Mouse (Mus musculus) G1E (cell line): Measurements from ENCODE around the gene Tmem202. TPM values are rescaled to one million over a fixed set of nuclear protein-coding genes. Genes with fewer than 3 reads are reported as not detected.
A peak's percentile ranks its signal among the peaks of the same experiment; 100 is the strongest.

Source experiments
- ATAC-seq: 2 replicates; pipeline ENCODE4 v1.8.0; 2016; ENCODE audit warnings: mild to moderate bottlenecking; ENCODE audit not compliant: insufficient number of reproducible peaks, poor library complexity, low FRiP score, severe bottlenecking; ENCODE audit errors: extremely low read depth
- DNase-seq: peaks from one replicate; pipeline ENCODE4 v3.0.0; 2012; ENCODE audit warnings: low spot score
- H3K27me3 ChIP-seq: 2 replicates; pipeline ENCODE4 v1.6.1; 2012; ENCODE audit warnings: mild to moderate bottlenecking, low read length, inconsistent platforms; ENCODE audit not compliant: insufficient read depth
- H3K36me3 ChIP-seq: replicated peaks from 2 replicates; pipeline ENCODE3; 2012; ENCODE audit warnings: mild to moderate bottlenecking, inconsistent platforms
- H3K4me1 ChIP-seq: 2 replicates; pipeline ENCODE4 v1.6.1; 2012; ENCODE audit warnings: low read depth, low read length, inconsistent platforms, mixed read lengths; ENCODE audit not compliant: insufficient read depth
- H3K4me3 ChIP-seq: 2 replicates; pipeline ENCODE4 v1.5.1; 2012; ENCODE audit warnings: low read depth, mild to moderate bottlenecking, inconsistent platforms, low read length, moderate library complexity, mixed read lengths
- H3K9me3 ChIP-seq: replicated peaks from 2 replicates; pipeline ENCODE4 v1.6.1; 2012; ENCODE audit warnings: inconsistent platforms
- CTCF ChIP-seq: IDR thresholded peaks from 2 replicates; pipeline ENCODE4 v1.5.1; 2012; ENCODE audit warnings: low read depth, low read length, inconsistent platforms, mixed read lengths
- GATA1 ChIP-seq: IDR thresholded peaks from 2 replicates; pipeline ENCODE4 v1.6.1; 2012; ENCODE audit warnings: borderline replicate concordance, low read length, inconsistent platforms, mixed read lengths
- GATA2 ChIP-seq: IDR thresholded peaks from 2 replicates; pipeline ENCODE4 v1.6.1; 2012; ENCODE audit warnings: low read depth, low read length, inconsistent platforms, borderline replicate concordance
- POLR2AphosphoS5 ChIP-seq: IDR thresholded peaks from 2 replicates; pipeline ENCODE4 v1.6.1; 2012; ENCODE audit warnings: low read depth, low read length, inconsistent platforms; ENCODE audit not compliant: insufficient replicate concordance
- TAL1 ChIP-seq: conservative IDR thresholded peaks from 2 replicates; pipeline ENCODE4 v1.6.1; 2012; ENCODE audit warnings: low read depth, low read length, inconsistent platforms, mixed read lengths
- polyA plus RNA-seq: library from polyadenylated mRNA; stranded (reverse); fragments of >175 nt; gene quantifications from 2 replicates; pipeline ENCODE4 v1.2.3, GENCODE M21; 2012
- total RNA-seq, 2 experiments: library from RNA; stranded (forward) in 1 of 2; stranded (reverse) in 1 of 2; fragments of 200-1000 nt in 1 of 2; fragments of >200 nt in 1 of 2; fragmentation: Nextera tagmentation in 1 of 2; gene quantifications; 2 replicates each; pipeline ENCODE4 v1.2.3; 2014 to 2017

Tmem202 gene
- total and polyA plus RNA-seq, 3 experiments = not detected

DNA sequence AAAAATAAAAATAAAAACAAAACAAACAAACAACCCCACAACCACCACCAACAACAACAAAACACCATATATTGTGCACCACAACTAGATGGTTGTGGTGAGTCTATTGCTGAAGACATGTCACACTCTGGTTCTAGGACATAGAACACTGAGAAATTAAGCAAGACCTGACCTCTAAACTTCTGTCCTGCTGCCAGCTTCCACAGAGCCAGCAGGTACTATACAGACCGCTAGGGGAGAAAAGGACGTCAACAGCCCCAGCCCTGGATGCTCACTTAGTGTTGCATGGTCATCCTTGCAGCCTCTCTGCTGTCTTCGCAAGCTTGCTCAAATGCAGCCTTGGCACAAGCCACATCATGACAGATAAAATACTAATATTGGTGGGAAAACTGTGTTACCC lies 12.1 kb downstream of the Tmem202 start:
- ATAC-seq = no peak
- H3K4me3 ChIP-seq = no peak overlapping the region
- TF ChIP-seq GATA1 (no peak), TAL1 (no peak), POLR2AphosphoS5 (no peak), GATA2 (no peak), CTCF (no peak)
- H3K36me3 ChIP-seq = no peaks in the 10 kb centered on the region
- peaks cover 30% of the 10 kb centered on the region for H3K27me3 ChIP-seq
- H3K4me1 ChIP-seq = peaks cover 6% of the 10 kb centered on the region; the same call in 1 of the 2 replicates
- no peaks in the 10 kb centered on the region for H3K9me3 ChIP-seq
- DNase-seq = no peak

- Histone ChIP-seq H3K4me3 (no peak overlapping the region), H3K4me1 (peaks cover 6% of the 10 kb centered on the region; the same call in 1 of the 2 replicates), H3K27me3 (peaks cover 28% of the 10 kb centered on the region), H3K36me3 (no peaks in the 10 kb centered on the region), H3K9me3 (no peaks in the 10 kb centered on the region)
- TF ChIP-seq TAL1 (no peak), POLR2AphosphoS5 (no peak), CTCF (no peak), GATA1 (no peak), GATA2 (no peak)
- DNase-seq (no peak), ATAC-seq (no peak)
These were observed 12.9 kb downstream of the Tmem202 start for GRCm38 (mm10) chr9:59526727-59527126.

GRCm38 (mm10) chr9:59522906-59523305 lies 16.7 kb downstream of the Tmem202 start:
- peaks cover 19% of the 10 kb centered on the region for H3K27me3 ChIP-seq
- H3K9me3 ChIP-seq = no peaks in the 10 kb centered on the region
- no peak for TF ChIP-seq CTCF
- TF ChIP-seq GATA2 = no peak
- TF ChIP-seq GATA1 = no peak
- ATAC-seq = 0 out of 2 replicates have a peak, but pooled peaks have one; percentile 34
- H3K4me3 ChIP-seq = no peak overlapping the region
- peaks cover 6% of the 10 kb centered on the region; the same call in 1 of the 2 replicates for H3K4me1 ChIP-seq
- H3K36me3 ChIP-seq = no peaks in the 10 kb centered on the region
- DNase-seq = no peak

- H3K27me3 ChIP-seq = peaks cover 19% of the 10 kb centered on the region
- no peak overlapping the region for H3K4me3 ChIP-seq
- no peaks in the 10 kb centered on the region for H3K9me3 ChIP-seq
- TF ChIP-seq GATA1 (no peak), CTCF (no peak), POLR2AphosphoS5 (no peak), GATA2 (no peak), TAL1 (no peak)
- ATAC-seq (no peak), DNase-seq (no peak)
- H3K36me3 ChIP-seq = no peaks in the 10 kb centered on the region
- H3K4me1 ChIP-seq = peaks cover 6% of the 10 kb centered on the region; the same call in 1 of the 2 replicates
These were observed 20.3 kb downstream of the Tmem202 start for GRCm38 (mm10) chr9:59519396-59519795.

DNA sequence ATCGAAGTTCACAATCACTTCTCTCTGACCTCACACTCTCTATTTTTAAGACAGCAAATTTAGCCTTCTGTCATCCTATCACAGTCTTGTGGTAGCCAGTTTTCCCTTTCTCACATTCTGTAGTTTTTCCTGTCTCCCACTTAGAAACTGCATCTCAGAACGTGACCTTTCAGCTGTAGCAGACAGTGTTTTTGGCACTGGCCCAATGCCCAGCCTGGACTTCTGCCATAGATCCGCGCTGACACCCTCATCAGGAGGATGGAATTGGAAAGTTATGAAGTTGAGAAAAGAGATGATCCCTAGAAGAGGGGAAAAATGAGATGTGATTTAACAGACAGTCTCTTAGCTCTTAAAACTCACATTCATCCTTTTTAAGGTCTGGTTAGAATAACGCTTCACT lies 20.7 kb downstream of the Tmem202 start:
- Histone ChIP-seq H3K4me3 (no peak overlapping the region), H3K27me3 (peaks cover 19% of the 10 kb centered on the region), H3K4me1 (peaks cover 6% of the 10 kb centered on the region; the same call in 1 of the 2 replicates), H3K36me3 (no peaks in the 10 kb centered on the region), H3K9me3 (no peaks in the 10 kb centered on the region)
- DNase-seq (no peak), ATAC-seq (no peak)
- TF ChIP-seq GATA2 = no peak
- TF ChIP-seq POLR2AphosphoS5 = no peak
- TF ChIP-seq TAL1 = no peak
- TF ChIP-seq GATA1 = no peak
- TF ChIP-seq CTCF = no peak

DNA sequence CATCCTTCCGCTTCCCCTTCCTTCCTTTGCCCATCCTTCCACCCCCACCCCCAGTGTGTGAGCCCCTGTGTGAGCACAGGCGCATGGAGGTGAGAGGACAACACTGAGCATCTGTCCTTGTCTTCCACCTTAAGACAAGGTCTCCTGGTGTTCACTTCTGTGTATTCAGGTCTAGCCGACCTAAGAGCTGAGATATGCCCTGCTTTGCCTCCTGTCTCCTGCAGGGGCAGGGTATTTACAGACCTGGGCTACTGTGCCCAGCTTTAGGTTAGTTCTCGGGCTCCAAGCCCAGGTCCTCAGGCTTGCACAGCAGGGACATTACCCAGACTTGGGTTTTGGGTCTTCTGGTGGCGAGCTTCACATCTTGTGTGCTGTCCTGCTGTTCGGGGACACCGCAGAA lies 22.5 kb downstream of the Tmem202 start:
- Histone ChIP-seq H3K9me3 (no peaks in the 10 kb centered on the region), H3K36me3 (no peaks in the 10 kb centered on the region), H3K4me1 (no peaks in the 10 kb centered on the region), H3K4me3 (no peak overlapping the region), H3K27me3 (peaks cover 19% of the 10 kb centered on the region)
- DNase-seq = no peak
- ATAC-seq = no peak
- no peak for TF ChIP-seq CTCF
- no peak for TF ChIP-seq TAL1
- TF ChIP-seq GATA2 = no peak
- no peak for TF ChIP-seq POLR2AphosphoS5
- no peak for TF ChIP-seq GATA1

DNA sequence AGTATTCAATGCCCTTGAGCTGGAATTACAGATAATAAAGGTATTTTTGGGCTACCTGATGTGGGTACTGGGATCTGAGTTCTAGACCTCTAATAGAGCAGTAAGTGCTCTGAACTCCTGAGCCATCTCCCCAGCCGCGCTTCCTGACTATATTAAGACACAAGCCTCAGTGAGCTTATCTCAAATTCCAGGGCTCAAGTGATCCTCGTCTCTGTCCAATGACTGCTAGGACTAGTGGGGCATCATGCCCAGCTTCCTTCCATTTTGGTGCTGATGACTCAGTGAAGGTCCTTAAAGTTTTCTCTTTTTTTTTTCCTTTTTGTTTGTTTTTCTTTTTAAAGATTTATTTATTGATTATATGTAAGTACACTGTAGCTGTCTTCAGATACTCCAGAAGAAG lies 24.6 kb downstream of the Tmem202 start:
- Histone ChIP-seq H3K4me3 (no peak overlapping the region), H3K36me3 (no peaks in the 10 kb centered on the region), H3K9me3 (no peaks in the 10 kb centered on the region), H3K4me1 (no peaks in the 10 kb centered on the region), H3K27me3 (peaks cover 15% of the 10 kb centered on the region)
- no peak for TF ChIP-seq GATA1
- TF ChIP-seq CTCF = no peak
- no peak for TF ChIP-seq POLR2AphosphoS5
- no peak for TF ChIP-seq GATA2
- no peak for TF ChIP-seq TAL1
- ATAC-seq (no peak), DNase-seq (no peak)
